Mouse (Mus musculus) spleen, postnatal 4 days (tissue): ENCODE data around the gene Olfr1033.
"Not testable (repeated sequence)": the region's sequence is repeated elsewhere in the genome, so short reads cannot be mapped to it uniquely, and the experiment has no call there.

Source experiments
- DNase-seq, 2 experiments: peaks; one replicate each; pipeline ENCODE4 v3.0.0; 2022; ENCODE audit warnings: low spot score in 2 of 2

The Olfr1033 gene

DNA sequence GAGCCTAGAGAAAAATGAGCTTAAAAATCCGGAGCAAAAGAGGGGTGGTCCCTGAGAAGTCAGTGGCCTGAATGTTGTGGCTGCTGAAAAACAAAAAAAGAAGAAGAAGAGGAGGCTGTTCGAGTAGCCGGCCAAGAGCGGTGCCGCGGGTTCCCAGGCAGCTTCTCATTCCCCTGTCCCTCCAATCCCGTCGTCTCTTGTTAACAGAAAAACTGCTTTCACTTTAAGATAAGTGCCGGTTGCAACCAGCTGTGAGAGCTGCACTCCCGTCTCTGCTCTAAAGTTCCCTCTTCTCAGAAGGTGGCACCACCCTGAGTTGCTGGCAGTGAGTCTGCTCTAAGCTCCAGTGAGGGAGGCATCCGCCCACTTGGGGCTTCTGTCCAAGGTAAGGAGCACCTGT, at the start of gene Olfr1033:
Gene Olfr1033 (plus strand): TSS at position 228 of the 400 bp plus-strand sequence.
- not testable (repeated sequence) for DNase-seq

DNA sequence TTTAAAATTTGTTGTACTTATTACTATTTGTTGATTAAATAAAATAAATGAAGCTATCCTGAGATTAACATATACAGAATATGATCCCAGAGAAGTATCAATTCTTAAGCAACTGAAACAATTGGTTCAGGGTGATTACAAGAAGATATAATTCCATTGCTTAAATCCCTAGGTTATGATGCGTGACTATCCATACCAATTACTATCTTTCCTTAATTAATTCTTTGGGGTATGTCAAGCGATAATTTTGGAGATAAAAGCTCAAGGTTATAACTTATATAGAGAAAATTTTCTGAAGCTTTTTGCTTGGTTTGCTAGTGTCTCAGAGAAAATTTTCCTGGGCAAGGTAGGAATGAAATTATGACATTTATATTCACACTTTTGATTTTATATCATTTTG, 46.8 kb upstream of the Olfr1033 start, which contains the start of gene Olfr1029:
Gene Olfr1029 (plus strand): TSS at position 301 of the 400 bp plus-strand sequence.
- no peak for DNase-seq

DNA sequence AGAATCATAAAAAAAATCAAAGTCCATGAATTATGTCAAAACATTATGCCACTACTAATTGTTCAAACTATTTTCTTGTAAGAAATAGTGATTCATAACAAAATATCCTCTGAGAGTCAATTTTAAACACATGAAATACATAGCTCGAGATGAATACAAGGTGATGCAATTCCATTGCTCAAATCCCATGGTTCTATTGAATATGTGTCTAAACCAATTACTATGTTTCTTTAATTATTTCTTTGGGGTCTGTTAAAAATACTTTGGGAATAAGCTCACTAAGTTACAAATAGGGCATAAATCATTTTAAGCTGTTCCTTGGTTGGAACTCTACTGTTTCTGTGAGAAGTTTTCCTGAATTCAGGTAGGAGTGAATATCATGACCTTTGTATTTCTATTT, 41.5 kb upstream of the Olfr1033 start, which contains the start of gene Olfr1030:
Gene Olfr1030 (plus strand): TSS at position 301 of the 400 bp plus-strand sequence.
- no peak for DNase-seq

- no peak for DNase-seq
Observed at GRCm38 (mm10) chr2:85990004-85990403, 30.4 kb upstream of the Olfr1033 start, which contains the start of gene Olfr1031. TSS of gene Olfr1031 (plus strand) at chr2:85990304.

DNA sequence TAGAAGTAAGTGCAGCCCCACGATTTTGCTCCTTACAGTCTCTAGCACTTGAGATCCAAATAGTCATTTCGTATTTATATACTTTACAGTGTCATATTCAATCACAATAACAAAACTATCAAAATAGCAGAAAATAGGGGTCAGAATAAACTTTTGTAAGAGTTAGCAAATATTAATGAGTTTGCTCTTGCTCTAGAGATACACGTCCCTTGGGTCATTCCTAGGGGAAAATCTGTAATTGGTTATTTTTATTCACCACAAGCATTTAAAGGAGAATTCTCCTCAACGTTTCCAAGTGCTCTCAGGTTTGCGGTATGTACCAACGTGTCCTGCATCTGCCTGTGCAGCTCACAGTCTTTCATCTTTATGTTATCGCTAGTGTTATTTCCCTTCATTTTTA, 15.2 kb upstream of the Olfr1033 start, which contains the start of gene Olfr1032:
Gene Olfr1032 (plus strand): TSS at position 301 of the 400 bp plus-strand sequence.
- DNase-seq, result no peak

DNA sequence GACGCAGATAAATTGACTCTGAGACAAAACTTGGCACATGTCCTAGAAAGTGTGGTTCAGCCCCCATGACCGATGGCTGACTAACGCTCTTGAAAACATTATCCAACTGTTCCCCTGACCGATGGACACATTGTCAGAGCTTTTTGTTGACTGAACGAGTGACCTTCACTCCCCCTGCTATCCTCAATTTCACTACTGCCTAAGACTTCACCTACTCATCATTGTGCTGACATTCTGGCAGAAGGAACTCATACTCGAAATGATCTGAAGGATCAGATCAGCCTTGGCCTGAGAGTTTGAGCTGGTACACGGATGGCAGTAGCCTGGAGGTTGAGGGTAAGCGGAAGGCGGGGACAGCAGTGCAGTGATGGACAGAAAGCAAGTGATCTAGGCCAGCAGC, 1.1 kb downstream of the Olfr1033 start:
- not testable (repeated sequence) for DNase-seq

- DNase-seq, result no peak
Observed at GRCm38 (mm10) chr2:86045561-86045960, 25.1 kb downstream of the Olfr1033 start, which contains the start of gene Olfr1034. TSS of gene Olfr1034 (plus strand) at chr2:86045861.

GRCm38 (mm10) chr2:86050777-86051176, 30.3 kb downstream of the Olfr1033 start:
- DNase-seq, result not testable (repeated sequence)

DNA sequence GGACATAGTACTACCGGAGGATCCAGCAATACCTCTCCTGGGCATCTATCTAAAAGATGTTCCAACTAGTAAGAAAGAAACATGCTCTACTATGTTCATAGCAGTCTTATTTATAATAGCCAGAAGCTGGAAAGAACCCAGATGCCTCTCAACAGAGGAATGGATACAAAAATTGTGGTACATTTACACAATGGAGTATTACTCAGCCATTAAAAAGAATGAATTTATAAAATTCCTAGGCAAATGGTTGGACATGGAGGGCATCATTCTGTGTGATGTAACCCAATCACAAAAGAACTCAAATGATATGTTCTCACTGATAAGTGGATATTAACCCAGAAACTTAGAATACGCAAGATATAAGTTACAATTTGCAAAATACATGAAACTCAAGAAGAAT, 43.3 kb downstream of the Olfr1033 start:
- DNase-seq, result not testable (repeated sequence)

GRCm38 (mm10) chr2:86070189-86070588, 49.8 kb downstream of the Olfr1033 start:
- no peak for DNase-seq

DNA sequence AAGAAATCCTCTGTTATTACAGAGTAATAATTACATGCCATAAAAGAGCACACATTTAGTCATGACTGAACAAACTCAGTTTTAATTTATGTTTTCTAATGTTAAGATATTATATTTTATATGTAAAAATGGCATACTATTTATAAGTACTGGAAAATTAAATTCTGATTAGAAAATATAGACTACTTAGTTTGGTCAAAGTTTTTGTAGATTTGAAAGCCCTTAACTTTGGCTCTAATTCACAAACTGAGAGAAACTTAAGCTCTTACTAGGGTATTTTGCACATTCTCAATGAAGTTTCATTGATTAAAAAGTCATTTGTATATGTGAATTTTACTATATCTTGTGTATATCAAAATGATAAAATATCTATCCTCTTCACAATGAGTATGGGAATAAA, 53.3 kb downstream of the Olfr1033 start, which contains the start of gene Olfr1036:
Gene Olfr1036 (plus strand): TSS at position 301 of the 400 bp plus-strand sequence.
- not testable (repeated sequence) for DNase-seq

DNA sequence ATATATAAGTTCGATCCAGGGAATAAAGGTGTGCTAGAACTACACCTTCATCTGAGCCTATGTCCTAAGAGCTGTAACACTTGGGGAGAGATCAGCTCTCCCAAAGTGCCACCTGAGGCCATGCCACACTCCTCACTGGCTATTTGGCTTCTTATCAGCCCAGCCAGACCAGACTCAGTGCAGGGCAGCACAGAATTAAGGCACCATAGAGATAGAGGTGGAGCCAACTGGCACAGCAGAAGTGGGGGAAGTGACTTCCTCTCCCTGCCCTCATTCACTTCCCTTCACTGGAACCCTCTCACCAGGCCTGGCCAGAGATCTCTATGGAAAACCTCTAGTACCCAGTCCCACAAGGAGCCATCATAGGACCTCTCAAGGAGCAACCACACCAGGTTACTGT, 60.0 kb downstream of the Olfr1033 start:
- DNase-seq, result not testable (repeated sequence)

- no peak for DNase-seq
Observed at GRCm38 (mm10) chr2:86087285-86087684, 66.9 kb downstream of the Olfr1033 start, which contains the start of gene Olfr1037. TSS of gene Olfr1037 (minus strand) at chr2:86087385.
